Mouse (Mus musculus) heart, adult 10 weeks (tissue): ENCODE measurements around the gene Slfn4. TPM values are rescaled to one million over a fixed set of nuclear protein-coding genes. Genes with fewer than 3 reads are reported as not detected.

Experiments used
- polyA plus RNA-seq: library from polyadenylated mRNA; stranded (reverse); fragments of 350-450 nt; fragmentation: Illumina TruSeq; extraction: RNeasy Lipid Tissue Mini Kit (QIAGEN cat#74804); gene quantifications from one replicate; pipeline ENCODE4 v1.2.3, GENCODE M21; 2014; ENCODE audit warnings: low read depth, low replicate concordance

Gene Slfn4
- polyA plus RNA-seq = 0.39 TPM

DNA sequence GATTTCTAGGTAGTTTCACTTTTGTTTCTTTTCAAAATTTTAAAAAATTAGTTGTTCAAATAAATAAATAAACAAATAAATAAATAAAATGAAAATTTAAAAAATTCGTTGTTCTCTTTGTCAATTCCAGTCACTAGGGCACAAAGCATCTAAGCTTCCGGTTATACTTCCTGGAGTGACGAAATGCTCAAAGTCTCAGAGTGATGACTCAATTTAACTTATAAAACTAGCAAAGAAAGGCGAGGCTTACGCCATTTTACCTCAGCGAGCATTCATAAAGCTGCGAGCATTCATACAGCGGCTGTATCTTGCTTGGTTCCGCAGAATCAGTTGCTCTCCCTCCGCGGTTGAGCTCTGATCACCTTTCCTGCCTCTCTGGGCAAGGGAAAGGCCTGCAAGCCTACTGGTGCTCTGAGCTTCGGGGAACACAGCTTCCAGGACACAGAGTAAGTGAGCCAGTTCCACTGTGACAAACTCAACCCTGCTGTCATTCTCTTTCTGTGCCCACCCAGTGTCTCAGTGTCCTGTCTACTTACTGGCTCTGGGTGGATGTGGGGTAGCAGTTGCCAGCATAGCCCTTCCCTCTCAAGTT is at the start of gene Slfn4:
Gene Slfn4 (plus strand): TSS at position 239 of the 592 bp plus-strand sequence.

GRCm38 (mm10) chr11:83191134-83191893 is 16.3 kb downstream of the Slfn4 start, which contains the start of gene Slfn3:
Gene Slfn3, plus strand, starts transcription at chr11:83191330.

Other genes with a start within 250 kb of the Slfn4 start
- gene Slfn5, start 223.8 kb upstream of the Slfn4 start, polyA plus RNA-seq = 57.8 TPM
- gene Slfn9, start 183.4 kb upstream of the Slfn4 start, polyA plus RNA-seq = 1.2 TPM
- 2.1 TPM for gene Slfn8, start 154.4 kb upstream of the Slfn4 start, polyA plus RNA-seq
- gene Slfn2, start 110.1 kb upstream of the Slfn4 start, polyA plus RNA-seq = 7.0 TPM
- 0.55 TPM for gene Slfn1, start 58.3 kb upstream of the Slfn4 start, polyA plus RNA-seq
- 4.6 TPM for gene Slfn3, start 16.1 kb downstream of the Slfn4 start, polyA plus RNA-seq
- not detected for gene Slfn14, start 111.5 kb downstream of the Slfn4 start, polyA plus RNA-seq
- 27.5 TPM for gene Ap2b1, start 123.8 kb downstream of the Slfn4 start, polyA plus RNA-seq
- gene Pex12, start 127.4 kb downstream of the Slfn4 start, polyA plus RNA-seq = 10.0 TPM
- 46.8 TPM for gene Rasl10b, start 234.0 kb downstream of the Slfn4 start, polyA plus RNA-seq